Mouse (Mus musculus): ENCODE measurements around the gene Triobp. TPM values are rescaled to one million over a fixed set of nuclear protein-coding genes. Genes with fewer than 3 reads are reported as not detected.
"Not testable (repeated sequence)": the region's sequence is repeated elsewhere in the genome, so short reads cannot be mapped to it uniquely, and the experiment has no call there.

Gene Triobp
- polyA plus RNA-seq, 1 experiment: 11.0 TPM

DNA sequence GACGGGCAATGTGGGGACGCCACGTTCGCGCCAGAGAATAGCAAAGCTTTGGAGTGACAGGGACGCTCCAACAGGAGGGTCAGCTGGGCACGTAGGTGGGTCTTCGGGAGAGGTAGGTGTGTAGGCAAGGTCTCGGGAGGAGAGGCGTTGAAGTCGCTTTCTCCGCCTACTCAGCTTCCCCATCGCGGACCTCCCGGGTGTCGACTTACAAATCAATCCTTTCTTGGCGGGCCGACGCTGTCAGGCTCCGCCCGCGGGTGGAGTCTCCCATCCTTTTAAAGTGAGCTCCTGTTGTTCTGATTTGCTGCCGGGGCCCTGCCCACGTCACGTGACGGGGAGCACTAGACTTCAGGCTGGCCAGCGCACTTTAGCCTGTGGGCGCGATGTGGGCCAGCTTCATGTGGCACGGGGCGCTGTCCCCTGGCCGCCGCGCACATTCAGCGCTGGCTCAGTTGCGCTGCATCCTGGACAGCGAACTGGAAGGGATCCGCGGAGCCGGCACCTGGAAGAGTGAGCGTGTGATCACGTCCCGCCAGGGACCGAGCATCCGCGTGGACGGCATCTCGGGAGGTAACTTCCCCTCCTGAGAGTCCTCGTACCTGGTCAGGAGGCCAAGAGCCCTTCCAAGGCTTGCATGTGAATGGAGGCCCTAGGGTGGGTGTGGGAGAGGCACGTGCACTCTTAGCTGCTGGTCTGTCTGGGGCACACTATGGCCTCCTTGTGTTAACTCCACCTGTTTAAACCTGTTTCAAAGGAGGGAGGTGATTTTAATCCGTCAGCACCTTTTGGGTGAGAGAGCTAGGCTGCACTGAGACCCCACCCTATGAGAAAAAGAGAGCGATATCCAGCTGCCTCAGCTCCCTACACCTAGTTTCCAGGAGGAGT is 83.3 kb downstream of the Triobp start:
- Histone ChIP-seq H3K4me3 (ENCODE audit: insufficient read depth, low read length) (peak overlapping the region; percentile 56), H3K4me1 (ENCODE audit: control insufficient read depth, insufficient read depth, low read length) (peaks cover 7% of the 10 kb centered on the region; the same call in 1 of the 2 replicates), H3K27ac (ENCODE audit: insufficient read depth, low read length) (no peak overlapping the region)
- TF ChIP-seq CTCF (IDR thresholded peaks at IDR 0.05; ENCODE audit: extremely low read depth, insufficient read depth, low read length) (no peak), POLR2A (IDR thresholded peaks at IDR 0.05; ENCODE audit: extremely low read depth, insufficient read depth, low read length) (peak; percentile 66; the same call in 1 of the 2 replicates)

DNA sequence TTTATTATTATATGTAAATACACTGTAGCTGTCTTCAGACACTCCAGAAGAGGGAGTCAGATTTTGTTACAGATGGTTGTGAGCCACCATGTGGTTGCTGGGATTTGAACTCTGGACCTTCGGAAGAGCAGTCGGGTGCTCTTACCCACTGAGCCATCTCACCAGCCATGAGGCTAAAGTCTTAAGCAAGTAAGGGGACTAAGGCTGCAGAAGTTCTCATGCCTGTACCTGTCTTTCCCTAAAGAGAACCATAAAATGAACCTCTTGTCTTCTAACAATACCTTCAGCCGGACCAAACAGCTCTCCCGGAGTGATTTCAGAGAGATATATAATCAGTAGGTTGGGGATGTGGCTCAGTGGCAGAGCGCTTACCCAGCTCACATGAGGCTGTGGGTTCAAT is 84.4 kb downstream of the Triobp start:
- H3K27ac ChIP-seq (ENCODE audit: insufficient read depth, low read length); H3K4me1 ChIP-seq (ENCODE audit: control insufficient read depth, insufficient read depth, low read length); H3K4me3 ChIP-seq (ENCODE audit: insufficient read depth, low read length): not testable (repeated sequence)

DNA sequence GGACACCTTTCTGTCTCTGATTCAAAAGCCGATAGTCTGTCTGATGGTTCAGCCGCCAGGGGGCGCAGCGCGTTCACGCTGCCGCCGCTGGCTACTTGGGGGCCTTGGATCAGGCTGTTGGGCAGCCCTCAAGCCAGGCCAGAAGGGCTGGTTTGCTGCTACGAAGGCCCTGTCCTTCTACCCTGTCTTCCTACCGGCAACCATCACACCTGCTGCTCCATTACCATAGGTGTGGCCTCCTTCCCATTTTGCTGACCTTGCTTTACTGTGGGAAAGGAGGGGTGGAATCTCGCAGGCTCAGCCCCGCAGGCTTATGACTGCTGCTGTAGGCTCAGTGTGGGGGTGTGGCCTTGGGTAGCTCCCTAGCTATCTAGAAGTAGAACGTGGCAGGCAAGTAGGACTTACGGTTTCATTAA is 90.4 kb downstream of the Triobp start:
- 0 out of 2 replicates have a peak, but pooled peaks cover 2% of the 10 kb centered on the region for H3K4me1 ChIP-seq (ENCODE audit: control insufficient read depth, insufficient read depth, low read length)
- H3K27ac ChIP-seq (ENCODE audit: insufficient read depth, low read length): no peak overlapping the region
- TF ChIP-seq CTCF (IDR thresholded peaks at IDR 0.05; ENCODE audit: extremely low read depth, insufficient read depth, low read length) (peak; percentile 67), POLR2A (IDR thresholded peaks at IDR 0.05; ENCODE audit: extremely low read depth, insufficient read depth, low read length) (no peak)
- H3K4me3 ChIP-seq (ENCODE audit: insufficient read depth, low read length): no peak overlapping the region

DNA sequence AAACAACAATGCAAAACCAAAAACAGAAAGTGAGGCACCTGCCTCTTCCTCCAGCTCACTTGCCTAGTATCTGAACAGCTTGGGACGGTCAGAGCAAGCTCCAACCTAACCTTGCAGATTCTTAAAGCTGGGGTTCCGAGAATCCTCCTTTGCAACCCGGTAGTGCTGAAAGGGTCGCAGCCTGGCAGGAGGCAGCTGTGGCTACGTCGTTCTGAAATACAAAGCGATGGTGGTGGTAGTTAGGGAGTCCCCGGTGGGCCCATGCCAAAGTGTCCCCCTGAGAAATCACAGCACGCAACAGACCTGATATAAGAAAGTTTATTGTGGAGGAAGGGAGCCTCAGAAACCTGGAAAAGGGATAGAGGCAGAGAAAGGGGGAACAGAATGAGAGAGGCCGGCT is 90.8 kb downstream of the Triobp start:
- Histone ChIP-seq H3K27ac (ENCODE audit: insufficient read depth, low read length) (no peak overlapping the region), H3K4me3 (ENCODE audit: insufficient read depth, low read length) (no peak overlapping the region), H3K4me1 (ENCODE audit: control insufficient read depth, insufficient read depth, low read length) (0 out of 2 replicates have a peak, but pooled peaks cover 2% of the 10 kb centered on the region)
- TF ChIP-seq POLR2A (IDR thresholded peaks at IDR 0.05; ENCODE audit: extremely low read depth, insufficient read depth, low read length) (no peak), CTCF (IDR thresholded peaks at IDR 0.05; ENCODE audit: extremely low read depth, insufficient read depth, low read length) (no peak)

DNA sequence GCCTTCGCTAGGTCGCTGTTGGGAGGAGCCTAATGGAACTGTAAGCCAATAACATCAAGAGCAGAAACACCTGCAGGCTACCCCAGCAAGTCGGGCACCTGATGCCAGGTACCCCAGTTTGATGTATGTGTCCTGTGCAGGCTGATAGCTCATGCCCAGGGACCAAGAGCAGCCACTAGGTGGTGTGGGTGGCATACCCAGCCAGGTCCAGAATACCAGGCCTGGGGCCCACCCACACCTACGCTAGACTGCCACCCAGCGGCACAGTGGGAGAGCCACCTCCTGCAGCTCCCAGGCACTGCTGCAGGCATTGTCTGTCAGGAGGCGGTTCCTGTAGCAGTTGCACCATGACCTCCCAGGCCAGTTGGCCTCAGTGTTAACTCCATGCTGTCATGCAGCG is 91.3 kb downstream of the Triobp start:
- Histone ChIP-seq H3K4me1 (ENCODE audit: control insufficient read depth, insufficient read depth, low read length) (0 out of 2 replicates have a peak, but pooled peaks cover 2% of the 10 kb centered on the region), H3K27ac (ENCODE audit: insufficient read depth, low read length) (no peak overlapping the region), H3K4me3 (ENCODE audit: insufficient read depth, low read length) (no peak overlapping the region)
- no peak for TF ChIP-seq POLR2A (IDR thresholded peaks at IDR 0.05; ENCODE audit: extremely low read depth, insufficient read depth, low read length)
- peak; percentile 63 for TF ChIP-seq CTCF (IDR thresholded peaks at IDR 0.05; ENCODE audit: extremely low read depth, insufficient read depth, low read length)

DNA sequence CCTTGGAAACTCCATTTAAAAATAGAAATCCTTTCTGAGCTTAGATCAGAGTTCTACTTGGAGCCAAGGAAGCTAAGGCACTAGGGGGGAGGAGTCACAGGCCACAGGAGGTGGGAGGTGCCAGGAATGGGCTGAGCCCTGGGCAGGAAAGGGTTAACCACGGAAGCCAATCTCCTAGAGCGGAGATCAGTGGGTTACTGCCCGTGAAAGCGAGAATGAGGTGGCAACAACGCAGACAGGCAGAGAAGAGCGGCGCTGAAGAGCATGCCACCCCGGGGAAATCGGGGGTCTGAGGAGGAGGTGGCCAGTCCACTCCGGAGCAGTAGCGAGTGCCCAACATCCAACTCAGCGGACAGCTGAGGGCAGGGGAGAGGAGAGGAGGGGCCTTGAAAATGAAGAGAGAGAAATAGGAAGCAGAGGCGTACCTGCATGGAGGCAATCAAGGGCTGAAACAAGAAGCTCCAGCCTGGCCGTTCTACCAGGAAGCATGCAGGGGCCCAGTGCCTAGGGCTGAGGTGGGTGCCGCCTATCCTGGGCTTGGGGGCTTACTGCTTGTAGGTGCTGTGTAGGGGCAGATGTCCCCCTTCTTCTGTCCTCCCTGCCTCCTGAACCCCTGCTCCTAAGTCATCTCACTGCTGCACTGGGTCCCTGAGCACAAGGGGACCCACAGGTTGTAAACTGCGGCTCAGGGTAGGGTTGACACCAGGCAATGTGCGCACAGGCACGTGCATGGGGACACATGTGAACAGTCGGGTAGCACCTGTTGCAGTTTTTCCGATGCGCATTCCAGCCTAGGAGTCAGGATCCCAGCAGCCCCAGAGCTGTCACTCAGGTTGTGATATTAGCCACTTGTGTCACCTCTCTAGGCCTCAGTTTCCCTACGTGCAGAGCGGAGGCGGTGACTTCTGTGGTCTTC is 93.2 kb downstream of the Triobp start:
- Histone ChIP-seq H3K27ac (ENCODE audit: insufficient read depth, low read length) (no peak overlapping the region), H3K4me3 (ENCODE audit: insufficient read depth, low read length) (peak overlapping the region; percentile 4; the same call in 1 of the 2 replicates), H3K4me1 (ENCODE audit: control insufficient read depth, insufficient read depth, low read length) (0 out of 2 replicates have a peak, but pooled peaks cover 2% of the 10 kb centered on the region)
- TF ChIP-seq CTCF (IDR thresholded peaks at IDR 0.05; ENCODE audit: extremely low read depth, insufficient read depth, low read length) (no peak), POLR2A (IDR thresholded peaks at IDR 0.05; ENCODE audit: extremely low read depth, insufficient read depth, low read length) (no peak)

DNA sequence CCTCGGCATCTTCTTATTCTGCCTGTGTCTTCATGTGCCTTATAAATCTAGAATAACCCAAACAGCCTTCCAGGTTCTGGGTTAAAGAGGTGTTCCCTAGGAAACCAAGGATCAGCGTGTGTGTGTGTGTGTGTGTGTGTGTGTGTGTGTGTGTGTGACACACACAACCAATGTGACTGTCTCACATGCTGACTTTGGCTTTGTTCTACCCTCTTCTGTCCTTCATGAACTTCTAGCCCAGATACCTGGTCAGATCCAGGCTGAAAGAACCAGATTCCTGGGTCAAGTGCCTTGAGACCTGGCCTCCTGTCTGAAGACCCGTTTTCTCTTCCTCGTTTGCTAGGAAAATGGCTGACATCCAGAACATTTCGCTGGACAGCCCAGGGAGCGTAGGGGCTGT is 94.1 kb downstream of the Triobp start, which contains the start of gene Galr3:
Gene Galr3, plus strand, starts transcription at position 301 of the 400 bp plus-strand sequence.
- peak within 1 kb of the TSS; percentile 54 for H3K4me3 ChIP-seq (ENCODE audit: insufficient read depth, low read length)
- no peak for TF ChIP-seq POLR2A (IDR thresholded peaks at IDR 0.05; ENCODE audit: extremely low read depth, insufficient read depth, low read length)
- no peak for TF ChIP-seq CTCF (IDR thresholded peaks at IDR 0.05; ENCODE audit: extremely low read depth, insufficient read depth, low read length)
- 0 out of 2 replicates have a peak, but pooled peaks cover 2% of the 10 kb centered on the region for H3K4me1 ChIP-seq (ENCODE audit: control insufficient read depth, insufficient read depth, low read length)
- H3K27ac ChIP-seq (ENCODE audit: insufficient read depth, low read length): no peak within 1 kb of the TSS

DNA sequence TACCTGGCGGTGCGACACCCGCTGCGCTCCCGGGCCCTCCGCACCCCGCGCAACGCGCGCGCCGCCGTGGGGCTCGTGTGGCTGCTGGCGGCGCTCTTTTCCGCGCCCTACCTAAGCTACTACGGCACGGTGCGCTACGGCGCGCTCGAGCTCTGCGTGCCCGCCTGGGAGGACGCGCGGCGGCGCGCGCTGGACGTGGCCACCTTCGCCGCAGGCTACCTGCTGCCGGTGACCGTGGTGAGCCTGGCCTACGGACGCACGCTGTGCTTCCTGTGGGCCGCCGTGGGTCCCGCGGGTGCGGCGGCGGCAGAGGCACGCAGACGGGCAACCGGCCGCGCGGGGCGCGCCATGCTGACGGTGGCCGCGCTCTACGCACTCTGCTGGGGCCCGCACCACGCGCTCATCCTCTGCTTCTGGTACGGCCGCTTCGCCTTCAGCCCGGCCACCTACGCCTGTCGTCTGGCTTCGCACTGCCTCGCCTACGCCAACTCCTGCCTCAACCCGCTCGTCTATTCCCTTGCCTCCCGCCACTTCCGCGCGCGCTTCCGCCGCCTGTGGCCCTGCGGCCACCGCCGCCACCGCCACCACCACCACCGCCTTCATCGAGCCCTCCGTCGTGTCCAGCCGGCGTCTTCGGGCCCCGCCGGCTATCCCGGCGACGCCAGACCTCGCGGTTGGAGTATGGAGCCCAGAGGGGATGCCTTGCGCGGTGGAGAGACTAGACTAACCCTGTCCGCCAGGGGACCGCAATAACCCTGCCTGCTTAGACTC is 95.4 kb downstream of the Triobp start:
- 0 out of 2 replicates have a peak, but pooled peaks cover 2% of the 10 kb centered on the region for H3K4me1 ChIP-seq (ENCODE audit: control insufficient read depth, insufficient read depth, low read length)
- TF ChIP-seq CTCF (IDR thresholded peaks at IDR 0.05; ENCODE audit: extremely low read depth, insufficient read depth, low read length): no peak
- no peak for TF ChIP-seq POLR2A (IDR thresholded peaks at IDR 0.05; ENCODE audit: extremely low read depth, insufficient read depth, low read length)
- H3K4me3 ChIP-seq (ENCODE audit: insufficient read depth, low read length): peak overlapping the region; percentile 54
- H3K27ac ChIP-seq (ENCODE audit: insufficient read depth, low read length): no peak overlapping the region

DNA sequence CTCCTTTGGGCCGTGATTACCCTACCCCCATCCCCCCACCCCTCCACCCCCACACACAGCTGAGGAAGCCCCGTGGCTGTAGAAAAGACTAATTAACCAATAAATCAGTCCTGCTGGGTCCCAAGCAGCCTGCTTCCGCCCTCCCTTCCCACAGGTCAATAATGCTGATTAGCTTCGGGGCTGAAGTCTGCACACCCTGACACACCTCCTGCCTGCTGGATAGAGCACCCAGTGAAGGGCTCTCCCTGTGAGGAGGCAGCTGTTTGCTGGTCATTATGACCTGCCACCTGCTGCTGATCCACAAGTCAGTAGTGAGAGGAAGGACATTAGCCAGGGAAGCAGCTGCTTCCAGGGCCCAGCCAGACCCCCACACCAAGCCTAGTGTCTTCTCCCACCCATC is 97.3 kb downstream of the Triobp start:
- no peak overlapping the region for H3K4me3 ChIP-seq (ENCODE audit: insufficient read depth, low read length)
- no peaks in the 10 kb centered on the region for H3K4me1 ChIP-seq (ENCODE audit: control insufficient read depth, insufficient read depth, low read length)
- H3K27ac ChIP-seq (ENCODE audit: insufficient read depth, low read length): no peak overlapping the region
- no peak for TF ChIP-seq POLR2A (IDR thresholded peaks at IDR 0.05; ENCODE audit: extremely low read depth, insufficient read depth, low read length)
- TF ChIP-seq CTCF (IDR thresholded peaks at IDR 0.05; ENCODE audit: extremely low read depth, insufficient read depth, low read length): no peak

Measured in cortical plate, adult 2 months (tissue).